Mouse (Mus musculus): ENCODE data around the gene Lama2. TPM values are rescaled to one million over a fixed set of nuclear protein-coding genes. Genes with fewer than 3 reads are reported as not detected.

Lama2 gene
- polyA plus RNA-seq, 1 experiment from 2014 or later, result 3.8 TPM

DNA sequence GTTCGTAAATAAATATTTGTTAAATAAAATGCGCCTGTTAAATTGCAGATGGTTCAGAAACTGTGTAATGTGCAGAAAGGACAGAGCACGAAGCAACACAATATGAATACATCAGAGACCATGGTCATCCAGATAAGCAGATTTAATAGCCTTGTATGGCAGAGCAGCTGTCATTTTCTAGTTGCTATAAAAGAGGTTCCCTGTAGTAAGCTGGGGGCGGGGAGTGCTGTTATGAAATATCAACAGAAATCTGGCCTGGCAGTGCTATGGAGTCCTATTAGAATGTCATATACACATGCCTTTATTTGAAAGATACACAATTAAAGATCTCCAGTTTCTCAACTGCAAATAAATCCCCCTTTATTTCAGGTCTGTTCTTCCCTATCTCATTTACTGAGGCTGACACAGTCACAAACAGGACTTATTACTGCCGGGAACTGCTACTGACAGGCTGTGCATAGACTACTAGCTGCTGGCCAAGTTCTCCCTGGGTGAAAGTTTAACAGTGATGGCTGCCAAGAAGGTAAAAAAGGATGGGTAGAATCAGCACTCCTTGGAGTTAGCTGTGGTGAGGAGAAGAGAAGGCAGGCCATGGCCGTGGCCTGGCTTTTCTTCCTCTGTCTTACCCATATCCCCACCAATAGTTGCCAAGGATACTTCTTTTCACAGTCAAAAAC is 396.8 kb downstream of the Lama2 start:
- H3K9me3 ChIP-seq, result no peaks in the 10 kb centered on the region
- H3K27me3 ChIP-seq, result no peaks in the 10 kb centered on the region
- H3K9ac ChIP-seq (replicated peaks), result no peak overlapping the region
- H3K4me3 ChIP-seq, result no peak overlapping the region
- 73% methylated on average over 6 of the region's 6 CpGs for WGBS
- H3K4me1 ChIP-seq, result no peaks in the 10 kb centered on the region
- H3K27ac ChIP-seq (replicated peaks), result no peak overlapping the region
- ATAC-seq (replicated peaks), result peak; percentile 35; the same call in 1 of the 2 replicates
- no peaks in the 10 kb centered on the region for H3K36me3 ChIP-seq
- no peak overlapping the region for H3K4me2 ChIP-seq (replicated peaks)

DNA sequence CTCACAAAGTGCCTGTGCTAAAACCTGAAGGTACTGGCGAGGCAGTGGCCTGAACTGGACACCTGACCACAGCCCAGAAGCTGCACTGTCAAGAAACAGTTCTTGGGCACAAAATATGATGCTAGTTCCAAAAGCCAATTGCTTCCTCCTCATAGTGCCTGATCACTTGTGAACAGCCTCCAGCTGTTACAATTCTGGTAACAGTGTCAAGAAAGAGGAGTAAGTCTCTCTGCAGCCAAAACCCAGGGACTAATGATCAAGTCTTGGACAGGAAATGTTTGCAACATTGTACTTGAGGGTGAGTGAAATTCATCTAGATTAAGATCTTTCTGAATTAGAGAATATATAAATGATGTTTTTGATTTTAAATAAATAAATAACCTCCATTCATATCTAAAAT is 399.9 kb downstream of the Lama2 start:
- Histone ChIP-seq H3K36me3 (no peaks in the 10 kb centered on the region), H3K9me3 (no peaks in the 10 kb centered on the region), H3K27ac (replicated peaks) (no peak overlapping the region), H3K4me1 (no peaks in the 10 kb centered on the region), H3K9ac (replicated peaks) (no peak overlapping the region), H3K4me2 (replicated peaks) (no peak overlapping the region), H3K4me3 (no peak overlapping the region), H3K27me3 (no peaks in the 10 kb centered on the region)
- 81% methylated on average over 1 of the region's 1 CpGs for WGBS
- ATAC-seq (replicated peaks), result no peak

DNA sequence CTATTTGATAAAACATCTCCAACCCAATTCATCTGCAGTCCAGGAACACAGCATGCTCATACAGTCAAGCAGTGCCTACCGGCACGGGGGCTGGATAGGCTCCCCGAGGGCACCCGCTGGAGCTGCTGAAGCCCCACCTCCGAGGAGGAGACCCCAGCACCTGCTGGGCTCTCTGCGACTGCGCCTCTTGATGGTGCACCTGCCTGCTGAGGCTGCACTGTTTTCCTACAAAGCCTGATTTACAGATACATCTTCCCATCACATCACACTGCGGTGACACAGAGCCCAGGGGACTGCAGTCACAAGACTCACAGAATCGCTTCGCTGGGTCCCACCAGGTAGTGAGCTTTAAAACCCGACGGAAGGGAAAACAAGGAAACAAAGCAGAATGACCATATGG is 412.2 kb downstream of the Lama2 start:
- Histone ChIP-seq H3K4me1 (no peaks in the 10 kb centered on the region), H3K27ac (replicated peaks) (no peak overlapping the region), H3K9me3 (no peaks in the 10 kb centered on the region), H3K4me3 (no peak overlapping the region), H3K9ac (replicated peaks) (no peak overlapping the region), H3K27me3 (no peaks in the 10 kb centered on the region), H3K36me3 (no peaks in the 10 kb centered on the region), H3K4me2 (replicated peaks) (no peak overlapping the region)
- ATAC-seq (replicated peaks), result no peak
- 15% methylated on average over 12 of the region's 12 CpGs for WGBS

DNA sequence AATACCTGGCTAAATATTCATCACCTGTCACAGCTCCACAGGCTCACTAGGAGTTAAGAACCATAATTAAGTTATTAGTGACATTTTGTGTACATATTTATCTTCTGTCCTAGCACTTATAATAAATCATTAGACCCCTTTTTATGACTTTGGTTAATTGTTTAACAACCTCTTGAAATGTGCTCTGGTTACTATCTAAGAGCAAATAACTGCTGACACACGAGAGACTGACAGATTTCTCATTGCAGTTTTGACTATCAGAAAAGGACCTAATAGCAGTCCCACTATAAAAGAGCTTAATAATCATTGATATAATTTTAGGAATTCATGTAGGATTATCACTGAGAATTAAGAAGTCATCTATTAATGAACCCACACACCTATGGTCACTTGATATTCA is 421.1 kb downstream of the Lama2 start:
- Histone ChIP-seq H3K9me3 (no peaks in the 10 kb centered on the region), H3K4me3 (no peak overlapping the region), H3K4me1 (no peaks in the 10 kb centered on the region), H3K27ac (replicated peaks) (no peak overlapping the region), H3K4me2 (replicated peaks) (no peak overlapping the region), H3K27me3 (no peaks in the 10 kb centered on the region), H3K9ac (replicated peaks) (no peak overlapping the region), H3K36me3 (no peaks in the 10 kb centered on the region)
- 78% methylated on average over 1 of the region's 1 CpGs for WGBS
- no peak for ATAC-seq (replicated peaks)

DNA sequence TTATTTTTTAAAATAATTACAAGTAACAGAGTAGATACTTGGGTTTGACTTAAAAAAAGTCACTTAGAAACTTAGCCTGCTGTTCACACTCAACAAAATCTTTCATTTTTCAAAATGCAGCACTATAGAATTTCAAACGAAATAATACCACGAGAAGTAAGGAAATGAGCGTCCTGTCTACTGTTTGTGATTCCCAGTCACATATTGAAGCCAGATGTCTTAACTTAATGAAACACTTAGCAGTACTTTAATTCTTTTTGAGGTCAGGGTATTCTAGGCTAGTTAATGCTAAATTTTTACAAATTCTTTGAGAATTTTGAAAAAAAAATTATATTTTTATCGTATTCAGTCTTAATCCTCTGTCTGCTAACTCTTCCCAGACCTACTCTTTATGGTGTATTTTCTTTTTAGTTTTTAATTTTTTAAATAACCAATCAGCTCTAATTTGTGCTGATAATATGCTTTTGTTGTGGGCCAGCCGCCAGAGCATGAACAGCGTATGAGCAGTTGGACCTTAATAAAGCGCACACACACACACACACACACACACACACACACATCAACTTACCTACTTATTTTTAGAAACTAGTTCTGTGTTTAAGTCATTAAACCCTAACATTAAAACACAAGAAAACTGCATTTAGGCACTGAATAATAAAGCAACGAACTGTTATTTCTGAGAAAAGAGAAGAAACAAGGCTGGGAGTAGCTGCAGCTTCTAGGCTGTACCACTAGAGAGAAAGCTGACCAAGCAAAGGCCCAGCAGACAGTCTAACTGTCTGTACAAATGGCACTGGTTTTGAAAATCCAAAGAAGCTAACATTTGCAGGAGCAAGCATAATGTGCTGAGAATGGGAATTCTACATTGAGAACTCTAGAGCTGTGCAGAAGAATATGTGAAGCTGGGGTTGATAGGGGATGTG is 425.3 kb downstream of the Lama2 start:
- H3K9ac ChIP-seq (replicated peaks), result no peak overlapping the region
- H3K4me2 ChIP-seq (replicated peaks), result no peak overlapping the region
- no peak overlapping the region for H3K4me3 ChIP-seq
- H3K4me1 ChIP-seq, result 0 out of 2 replicates have a peak, but pooled peaks cover 7% of the 10 kb centered on the region
- 87% methylated on average over 8 of the region's 8 CpGs for WGBS
- H3K27me3 ChIP-seq, result no peaks in the 10 kb centered on the region
- H3K36me3 ChIP-seq, result no peaks in the 10 kb centered on the region
- no peak overlapping the region for H3K27ac ChIP-seq (replicated peaks)
- H3K9me3 ChIP-seq, result no peaks in the 10 kb centered on the region
- ATAC-seq (replicated peaks), result no peak

DNA sequence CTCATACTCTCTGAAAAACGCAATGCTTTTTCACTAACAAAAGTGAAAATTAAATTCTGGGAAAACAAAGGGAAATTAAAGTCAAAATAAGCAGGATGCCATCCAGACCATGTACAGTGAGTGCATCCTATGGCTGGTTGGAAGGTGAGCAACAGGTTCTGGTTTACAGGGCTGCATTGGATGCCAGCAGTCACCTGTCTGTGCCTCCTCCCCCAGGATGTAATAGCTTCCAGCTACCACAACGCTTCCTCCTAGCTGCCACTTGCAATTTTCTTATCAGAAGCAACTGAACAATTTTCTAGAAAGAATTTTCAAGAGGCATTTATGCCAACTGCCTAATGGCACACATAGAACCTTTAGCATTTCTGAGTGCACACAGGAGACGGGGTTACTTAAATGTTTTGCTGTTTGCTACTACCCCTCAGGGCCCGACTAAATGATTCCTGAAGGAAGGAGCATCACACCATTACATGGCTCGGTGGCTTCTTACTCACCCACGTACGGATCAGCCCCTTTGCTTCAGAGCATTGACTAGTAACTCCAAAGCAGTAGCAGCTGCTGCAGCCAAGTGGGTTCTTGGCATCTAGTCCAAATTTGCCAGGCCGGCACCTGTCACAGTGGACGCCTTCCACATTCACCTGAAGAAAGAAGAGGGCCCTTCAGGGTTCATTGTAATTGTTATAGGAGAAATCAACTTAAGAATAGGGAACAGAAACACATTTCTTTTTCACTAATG is 430.8 kb downstream of the Lama2 start:
- Histone ChIP-seq H3K4me1 (0 out of 2 replicates have a peak, but pooled peaks cover 7% of the 10 kb centered on the region), H3K36me3 (no peaks in the 10 kb centered on the region), H3K4me2 (replicated peaks) (no peak overlapping the region), H3K27me3 (no peaks in the 10 kb centered on the region), H3K9ac (replicated peaks) (no peak overlapping the region), H3K4me3 (no peak overlapping the region), H3K9me3 (no peaks in the 10 kb centered on the region), H3K27ac (replicated peaks) (no peak overlapping the region)
- WGBS, result 68% methylated on average over 9 of the region's 9 CpGs
- no peak for ATAC-seq (replicated peaks)

DNA sequence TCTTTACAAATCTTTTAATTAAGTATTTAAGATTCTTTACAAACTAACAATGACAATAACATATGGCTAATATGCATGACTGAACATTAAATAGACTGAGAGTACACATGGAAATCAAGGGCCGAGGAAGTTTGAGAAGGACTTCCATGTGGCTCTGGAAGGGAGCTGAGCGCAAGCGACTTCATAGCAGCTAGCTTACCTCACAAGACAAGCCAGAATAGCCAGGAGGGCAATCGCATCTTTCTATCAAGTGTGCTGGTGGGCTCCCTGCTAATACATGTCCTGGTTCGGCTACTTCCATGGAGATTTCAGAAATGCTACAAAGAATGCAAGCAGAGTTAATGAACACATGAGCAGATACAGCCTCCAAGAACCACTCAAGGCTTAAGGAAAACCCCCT is 435.4 kb downstream of the Lama2 start:
- 48% methylated on average over 5 of the region's 5 CpGs for WGBS

DNA sequence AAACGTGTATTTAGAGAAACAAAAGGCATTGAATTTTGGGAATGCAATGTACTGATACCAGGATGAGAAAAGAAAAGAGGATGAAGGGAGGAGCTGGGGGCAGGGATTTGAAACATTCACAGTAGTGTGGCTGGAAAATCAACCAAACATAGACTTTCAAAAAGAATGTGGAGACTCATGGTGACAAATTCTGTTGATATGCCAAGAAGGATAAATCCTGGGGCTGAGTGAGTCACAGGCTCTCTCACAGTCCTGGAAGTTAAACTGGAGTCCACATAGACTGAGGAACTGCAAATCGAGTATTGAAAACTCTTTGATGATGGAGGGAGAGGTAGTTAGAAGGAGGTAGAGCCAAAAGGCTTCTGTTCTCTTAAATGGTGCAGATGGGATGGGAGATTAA is 445.3 kb downstream of the Lama2 start:
- H3K27me3 ChIP-seq, result no peaks in the 10 kb centered on the region
- no peak overlapping the region for H3K27ac ChIP-seq (replicated peaks)
- no peaks in the 10 kb centered on the region for H3K9me3 ChIP-seq
- H3K4me1 ChIP-seq, result no peaks in the 10 kb centered on the region
- no peaks in the 10 kb centered on the region for H3K36me3 ChIP-seq
- no peak overlapping the region for H3K9ac ChIP-seq (replicated peaks)
- H3K4me2 ChIP-seq (replicated peaks), result no peak overlapping the region
- H3K4me3 ChIP-seq, result no peak overlapping the region
- WGBS, result 67% methylated on average over 2 of the region's 2 CpGs
- no peak for ATAC-seq (replicated peaks)

More for the DNA sequence above, 435.4 kb downstream of the Lama2 start:
- no peak overlapping the region for H3K9ac ChIP-seq (replicated peaks)
- no peak overlapping the region for H3K4me3 ChIP-seq
- H3K9me3 ChIP-seq, result no peaks in the 10 kb centered on the region
- H3K36me3 ChIP-seq, result no peaks in the 10 kb centered on the region
- no peak overlapping the region for H3K27ac ChIP-seq (replicated peaks)
- H3K4me1 ChIP-seq, result no peaks in the 10 kb centered on the region
- no peak for ATAC-seq (replicated peaks)
- H3K4me2 ChIP-seq (replicated peaks), result no peak overlapping the region
- no peaks in the 10 kb centered on the region for H3K27me3 ChIP-seq

DNA sequence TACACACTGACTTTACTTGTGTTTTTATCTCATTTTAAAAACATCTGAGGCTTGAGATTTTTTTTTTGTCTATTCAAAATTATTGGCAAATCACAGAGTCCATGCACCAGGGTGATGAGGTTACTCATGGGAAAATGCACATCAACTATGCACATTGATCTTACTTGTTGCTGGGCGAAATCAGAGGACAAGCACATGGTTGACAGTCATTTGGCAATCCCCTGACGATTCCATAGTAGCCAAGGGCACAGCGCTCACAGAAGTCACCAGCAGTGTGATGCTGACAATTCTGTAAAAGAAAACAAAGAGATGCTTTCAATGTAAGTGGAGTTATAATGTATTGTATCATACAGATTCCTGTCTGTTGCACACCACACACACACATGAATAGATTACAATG is 454.8 kb downstream of the Lama2 start:
- no peak for ATAC-seq (replicated peaks)
- 73% methylated on average over 3 of the region's 3 CpGs for WGBS
- H3K27me3 ChIP-seq, result no peaks in the 10 kb centered on the region
- H3K27ac ChIP-seq (replicated peaks), result no peak overlapping the region
- H3K4me2 ChIP-seq (replicated peaks), result no peak overlapping the region
- H3K36me3 ChIP-seq, result no peaks in the 10 kb centered on the region
- H3K4me1 ChIP-seq, result no peaks in the 10 kb centered on the region
- H3K4me3 ChIP-seq, result no peak overlapping the region
- H3K9ac ChIP-seq (replicated peaks), result no peak overlapping the region
- H3K9me3 ChIP-seq, result no peaks in the 10 kb centered on the region

DNA sequence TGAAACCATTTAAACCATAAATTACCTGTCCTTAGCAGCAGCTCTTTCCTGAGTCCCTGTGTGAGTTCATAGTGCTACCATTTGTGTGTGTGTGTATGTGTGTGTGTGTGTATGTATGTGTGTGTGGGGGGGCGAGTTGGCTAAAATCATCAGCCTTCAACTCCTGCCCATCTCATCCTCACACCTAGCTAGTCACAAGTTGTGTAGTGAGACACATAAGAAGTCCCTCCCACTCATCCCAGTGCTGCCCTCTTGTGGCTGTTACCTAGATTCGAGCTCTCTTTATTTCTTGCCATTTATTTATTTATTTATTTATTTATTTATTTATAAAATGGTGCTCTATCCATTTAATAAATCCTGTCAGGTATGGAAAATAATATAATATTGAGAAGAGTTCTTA is 457.2 kb downstream of the Lama2 start:
- no peaks in the 10 kb centered on the region for H3K27me3 ChIP-seq

DNA sequence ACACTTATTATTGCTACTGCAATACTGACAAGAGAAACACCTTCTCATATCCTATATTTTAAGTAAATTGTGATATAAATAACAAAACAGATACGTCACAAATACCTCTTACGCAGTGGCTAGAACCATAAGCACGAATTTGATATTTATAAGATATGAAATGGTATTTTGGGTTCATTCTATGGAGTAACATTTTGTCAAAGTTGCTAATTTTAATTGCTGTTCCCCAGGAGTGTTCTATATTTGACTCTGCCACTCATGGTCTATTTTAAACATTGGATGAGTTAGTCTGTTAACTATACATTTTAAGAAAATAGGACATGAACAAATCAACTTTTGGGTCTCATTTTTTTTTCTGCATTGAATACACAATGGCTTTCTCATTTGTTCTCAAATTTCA is 469.3 kb downstream of the Lama2 start:
- Histone ChIP-seq H3K27me3 (no peaks in the 10 kb centered on the region), H3K9me3 (no peaks in the 10 kb centered on the region), H3K27ac (replicated peaks) (no peak overlapping the region), H3K4me3 (no peak overlapping the region), H3K36me3 (no peaks in the 10 kb centered on the region), H3K9ac (replicated peaks) (no peak overlapping the region), H3K4me2 (replicated peaks) (no peak overlapping the region), H3K4me1 (no peaks in the 10 kb centered on the region)
- ATAC-seq (replicated peaks), result no peak
- 93% methylated on average over 3 of the region's 3 CpGs for WGBS

More for the DNA sequence above, 457.2 kb downstream of the Lama2 start:
- ATAC-seq (replicated peaks), result 0 out of 2 replicates have a peak, but pooled peaks have one; percentile 38
- WGBS, result 89% methylated on average over 2 of the region's 2 CpGs
- no peak overlapping the region for H3K4me3 ChIP-seq
- H3K9me3 ChIP-seq, result no peaks in the 10 kb centered on the region
- no peaks in the 10 kb centered on the region for H3K36me3 ChIP-seq
- no peak overlapping the region for H3K9ac ChIP-seq (replicated peaks)
- no peaks in the 10 kb centered on the region for H3K4me1 ChIP-seq
- H3K4me2 ChIP-seq (replicated peaks), result no peak overlapping the region
- no peak overlapping the region for H3K27ac ChIP-seq (replicated peaks)

DNA sequence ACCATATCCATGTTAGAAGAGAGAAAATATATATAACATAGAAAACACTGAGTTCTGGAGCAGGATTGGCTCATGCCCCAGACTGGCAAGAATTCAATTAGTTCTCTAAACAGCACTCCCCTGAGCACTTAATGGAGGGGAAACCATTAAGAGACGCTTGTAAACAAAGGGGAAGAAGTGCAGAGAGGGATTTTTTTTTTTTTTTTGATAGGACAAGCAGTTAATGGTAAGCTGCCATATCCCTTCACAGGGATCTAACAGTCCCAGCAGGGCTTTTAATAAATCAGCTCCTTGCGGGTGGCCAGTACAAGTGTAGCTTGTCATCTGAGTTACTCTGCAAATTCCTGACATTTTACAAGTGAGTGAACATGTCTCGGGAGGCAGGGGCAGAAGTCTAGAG is 479.1 kb downstream of the Lama2 start:
- H3K27me3 ChIP-seq, result no peaks in the 10 kb centered on the region
- H3K9me3 ChIP-seq, result no peaks in the 10 kb centered on the region
- no peak for ATAC-seq (replicated peaks)

More for the DNA sequence above, 479.1 kb downstream of the Lama2 start:
- no peak overlapping the region for H3K4me3 ChIP-seq
- H3K4me1 ChIP-seq, result no peaks in the 10 kb centered on the region
- no peak overlapping the region for H3K27ac ChIP-seq (replicated peaks)
- H3K36me3 ChIP-seq, result no peaks in the 10 kb centered on the region
- H3K4me2 ChIP-seq (replicated peaks), result no peak overlapping the region
- WGBS, result 13% methylated on average over 3 of the region's 3 CpGs
- H3K9ac ChIP-seq (replicated peaks), result no peak overlapping the region

All from forebrain, embryonic 15.5 days (tissue).